Mouse (Mus musculus): ENCODE results near the gene Nfe2l3. TPM values are rescaled to one million over a fixed set of nuclear protein-coding genes. Genes with fewer than 3 reads are reported as not detected.
"Not testable (repeated sequence)": the region's sequence is repeated elsewhere in the genome, so short reads cannot be mapped to it uniquely, and the experiment has no call there.

Nfe2l3 gene
- 1.9 and 2.1 TPM in 2 replicates for polyA plus RNA-seq (2016; fragmentation: Nextera tagmentation; extraction: Ambion mirVana)

GRCm38 (mm10) chr6:51432535-51433397 is at the start of gene Nfe2l3:
Nfe2l3 (plus strand) TSS chr6:51432670.
- Histone ChIP-seq H3K9me3 (no peaks in the 10 kb centered on the region), H3K4me3 (peak within 1 kb of the TSS; percentile 55), H3K4me1 (peaks cover 16% of the 10 kb centered on the region), H3K27ac (no peak within 1 kb of the TSS), H3K9ac (peak within 1 kb of the TSS; percentile 41), H3K36me3 (no peaks in the 10 kb centered on the region), H3K27me3 (peaks cover 46% of the 10 kb centered on the region), H3K4me2 (replicated peaks) (peak within 1 kb of the TSS; percentile 98)
- WGBS: 1% methylated on average over 74 of the region's 74 CpGs
- peak; percentile 71; the same call in 1 of the 2 replicates for ATAC-seq (ENCODE audit: insufficient number of reproducible peaks, insufficient read depth, low FRiP score, low TSS enrichment)

- no peak for ATAC-seq (ENCODE audit: insufficient number of reproducible peaks, insufficient read depth, low FRiP score, low TSS enrichment)
- H3K27me3 ChIP-seq: no peaks in the 10 kb centered on the region; the same call in 1 of the 2 replicates
- H3K4me3 ChIP-seq: 0 out of 2 replicates have a peak overlapping the region, but pooled peaks have one; percentile 13
- no peaks in the 10 kb centered on the region for H3K9me3 ChIP-seq
- WGBS: 11% methylated on average over 26 of the region's 26 CpGs
- H3K27ac ChIP-seq: no peak overlapping the region
- H3K4me2 ChIP-seq (replicated peaks): peak overlapping the region; percentile 45
- no peaks in the 10 kb centered on the region for H3K4me1 ChIP-seq
- no peak overlapping the region for H3K9ac ChIP-seq
- H3K36me3 ChIP-seq: no peaks in the 10 kb centered on the region
These were observed 48.4 kb upstream of the Nfe2l3 start for GRCm38 (mm10) chr6:51383769-51384755.

DNA sequence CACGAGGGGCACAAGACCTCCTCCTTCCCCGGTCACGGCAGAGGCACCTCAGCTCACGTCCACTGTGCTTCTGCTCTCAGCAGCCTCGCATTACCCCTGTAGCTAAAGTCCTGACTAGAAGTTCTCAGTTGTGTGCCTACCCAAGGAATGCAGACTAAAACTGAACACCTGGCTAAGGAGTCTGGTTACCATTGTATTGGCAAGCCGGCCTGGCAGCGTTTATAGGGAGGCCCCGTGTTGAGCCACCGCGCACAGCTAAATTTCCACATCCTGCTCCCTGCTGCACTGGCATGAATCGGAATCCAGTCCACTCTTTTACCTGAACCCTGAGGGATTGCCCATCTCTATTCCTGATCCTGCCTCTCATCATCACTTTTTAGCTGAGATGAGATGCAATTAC is 42.0 kb upstream of the Nfe2l3 start:
- H3K36me3 ChIP-seq: no peaks in the 10 kb centered on the region
- peak overlapping the region; percentile 30; the same call in 1 of the 2 replicates for H3K27ac ChIP-seq
- ATAC-seq (ENCODE audit: insufficient number of reproducible peaks, insufficient read depth, low FRiP score, low TSS enrichment): no peak
- no peak overlapping the region for H3K4me2 ChIP-seq (replicated peaks)
- no peak overlapping the region for H3K4me3 ChIP-seq
- no peaks in the 10 kb centered on the region for H3K9me3 ChIP-seq
- no peaks in the 10 kb centered on the region; the same call in 1 of the 2 replicates for H3K27me3 ChIP-seq
- 24% methylated on average over 11 of the region's 11 CpGs for WGBS
- H3K4me1 ChIP-seq: peaks cover 20% of the 10 kb centered on the region; the same call in 1 of the 2 replicates
- H3K9ac ChIP-seq: no peak overlapping the region

DNA sequence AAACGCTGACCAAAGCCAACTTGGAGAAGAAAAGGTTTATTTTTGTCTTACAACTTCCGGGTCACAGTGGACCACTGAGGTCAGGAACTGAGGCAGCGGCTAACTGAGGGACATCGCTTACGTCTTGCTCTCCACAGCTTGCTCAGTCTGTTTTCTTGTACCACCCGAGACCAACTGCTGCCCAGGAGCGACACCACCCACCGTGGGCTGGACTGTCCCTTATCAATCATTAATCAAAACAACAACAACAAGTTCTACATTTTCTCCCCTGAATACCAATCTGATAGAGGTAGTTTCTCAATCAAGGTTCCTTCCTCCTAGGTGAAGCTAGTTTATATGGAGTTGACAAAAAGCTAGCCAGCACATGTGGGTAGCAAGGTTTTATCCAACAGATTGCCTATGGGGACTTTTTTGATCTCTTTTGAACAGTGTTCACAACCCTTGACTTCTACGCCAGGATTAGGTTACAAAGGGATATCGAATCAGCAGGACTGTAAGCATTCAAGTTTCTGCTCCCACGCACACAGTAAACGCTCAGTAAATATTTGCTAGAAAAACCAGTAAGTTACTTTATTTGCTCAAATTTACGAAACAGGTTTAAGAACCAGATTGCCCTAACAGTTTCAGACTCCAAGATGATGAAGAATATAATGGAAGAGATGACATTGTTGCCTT is 40.5 kb upstream of the Nfe2l3 start:
- Histone ChIP-seq H3K9ac (no peak overlapping the region), H3K4me3 (no peak overlapping the region), H3K9me3 (no peaks in the 10 kb centered on the region), H3K27ac (no peak overlapping the region), H3K4me1 (peaks cover 21% of the 10 kb centered on the region; the same call in 1 of the 2 replicates), H3K27me3 (no peaks in the 10 kb centered on the region; the same call in 1 of the 2 replicates), H3K4me2 (replicated peaks) (no peak overlapping the region), H3K36me3 (no peaks in the 10 kb centered on the region)
- WGBS: 44% methylated on average over 13 of the region's 13 CpGs
- no peak for ATAC-seq (ENCODE audit: insufficient number of reproducible peaks, insufficient read depth, low FRiP score, low TSS enrichment)

DNA sequence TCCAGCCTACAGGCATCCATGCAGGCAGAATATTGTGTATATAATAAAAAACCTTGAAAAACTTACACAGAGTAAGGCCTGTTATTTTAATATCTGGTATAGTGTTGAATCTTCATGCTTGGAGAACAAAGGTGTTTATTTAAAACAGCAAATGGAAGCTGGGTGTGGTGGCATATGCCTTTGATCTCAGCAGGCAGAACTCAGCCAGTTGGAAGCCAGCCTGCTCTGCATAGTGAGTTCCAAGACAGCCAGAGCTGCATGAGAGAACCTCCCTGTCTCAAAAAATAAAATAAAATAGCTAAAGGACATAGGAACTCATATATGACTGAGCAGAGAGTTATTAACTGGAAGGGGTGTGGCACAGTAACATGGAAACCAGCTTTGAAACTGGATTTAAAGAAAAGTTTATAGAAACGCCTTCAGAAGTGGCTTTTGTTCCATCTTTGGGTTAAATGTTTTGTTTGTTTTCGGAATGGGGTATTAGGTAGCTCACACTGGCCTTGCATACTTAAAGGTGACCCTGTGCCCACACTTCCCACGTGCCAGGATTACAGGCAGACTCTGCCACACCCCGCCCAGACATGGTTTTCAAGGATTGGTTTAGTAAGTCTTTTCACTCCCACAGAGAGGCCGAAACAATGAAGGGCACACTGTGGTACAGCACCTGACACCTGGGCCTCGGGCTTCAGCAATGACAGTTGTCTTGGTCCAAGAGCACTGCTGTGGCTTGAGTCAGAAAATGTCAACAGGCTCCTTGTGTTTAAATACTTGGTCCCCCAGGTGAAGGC is 38.9 kb upstream of the Nfe2l3 start:
- ATAC-seq (ENCODE audit: insufficient number of reproducible peaks, insufficient read depth, low FRiP score, low TSS enrichment): no peak
- no peak overlapping the region for H3K4me3 ChIP-seq
- no peak overlapping the region for H3K27ac ChIP-seq
- no peaks in the 10 kb centered on the region for H3K9me3 ChIP-seq
- WGBS: 65% methylated on average over 6 of the region's 6 CpGs
- H3K36me3 ChIP-seq: no peaks in the 10 kb centered on the region
- no peaks in the 10 kb centered on the region; the same call in 1 of the 2 replicates for H3K27me3 ChIP-seq
- H3K4me2 ChIP-seq (replicated peaks): no peak overlapping the region
- H3K4me1 ChIP-seq: peaks cover 21% of the 10 kb centered on the region; the same call in 1 of the 2 replicates
- no peak overlapping the region for H3K9ac ChIP-seq

- not testable (repeated sequence) for H3K36me3 ChIP-seq; ATAC-seq (ENCODE audit: insufficient number of reproducible peaks, insufficient read depth, low FRiP score, low TSS enrichment); H3K9me3 ChIP-seq; H3K4me3 ChIP-seq; H3K27ac ChIP-seq; H3K4me2 ChIP-seq (replicated peaks); H3K9ac ChIP-seq; H3K27me3 ChIP-seq
- H3K4me1 ChIP-seq: peaks cover 27% of the 10 kb centered on the region; the same call in 1 of the 2 replicates
- WGBS: 85% methylated on average over 8 of the region's 8 CpGs
These were observed 38.1 kb upstream of the Nfe2l3 start for GRCm38 (mm10) chr6:51394367-51394766.

- H3K4me3 ChIP-seq; H3K9me3 ChIP-seq; H3K4me2 ChIP-seq (replicated peaks); H3K9ac ChIP-seq; H3K36me3 ChIP-seq; ATAC-seq (ENCODE audit: insufficient number of reproducible peaks, insufficient read depth, low FRiP score, low TSS enrichment); H3K27me3 ChIP-seq; H3K27ac ChIP-seq: not testable (repeated sequence)
- H3K4me1 ChIP-seq: peaks cover 28% of the 10 kb centered on the region; the same call in 1 of the 2 replicates
- 64% methylated on average over 3 of the region's 3 CpGs for WGBS
These were observed 37.5 kb upstream of the Nfe2l3 start for GRCm38 (mm10) chr6:51394963-51395362.

DNA sequence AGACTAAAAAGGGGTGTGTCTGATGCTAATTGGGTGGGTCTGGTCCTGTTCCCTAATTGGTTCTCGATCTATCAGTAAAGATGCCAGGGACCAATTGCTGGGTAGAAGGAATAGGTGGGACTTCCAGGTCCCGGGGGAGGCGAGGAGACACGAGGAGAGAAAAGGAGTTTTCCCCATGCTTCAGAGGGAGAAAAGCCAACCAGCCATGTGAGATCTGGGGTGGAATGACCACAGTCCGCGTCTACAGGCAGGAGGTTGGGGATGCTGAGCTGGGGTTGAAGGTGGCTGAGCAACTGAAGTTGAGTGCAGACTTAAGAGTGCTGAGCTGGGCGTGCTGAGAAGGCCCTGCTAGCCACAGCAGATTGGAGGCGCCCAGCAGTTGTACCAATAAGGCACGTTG is 37.0 kb upstream of the Nfe2l3 start:
- H3K9ac ChIP-seq: no peak overlapping the region
- H3K36me3 ChIP-seq: no peaks in the 10 kb centered on the region
- WGBS: 56% methylated on average over 9 of the region's 9 CpGs
- no peak overlapping the region for H3K27ac ChIP-seq
- no peak for ATAC-seq (ENCODE audit: insufficient number of reproducible peaks, insufficient read depth, low FRiP score, low TSS enrichment)
- H3K9me3 ChIP-seq: no peaks in the 10 kb centered on the region
- H3K4me3 ChIP-seq: no peak overlapping the region
- H3K4me2 ChIP-seq (replicated peaks): no peak overlapping the region
- H3K4me1 ChIP-seq: peaks cover 23% of the 10 kb centered on the region; the same call in 1 of the 2 replicates
- H3K27me3 ChIP-seq: no peaks in the 10 kb centered on the region

GRCm38 (mm10) chr6:51399113-51399518 is 33.4 kb upstream of the Nfe2l3 start:
- H3K4me2 ChIP-seq (replicated peaks): no peak overlapping the region
- no peak overlapping the region for H3K9ac ChIP-seq
- no peaks in the 10 kb centered on the region for H3K36me3 ChIP-seq
- H3K27ac ChIP-seq: no peak overlapping the region
- H3K4me3 ChIP-seq: no peak overlapping the region
- no peaks in the 10 kb centered on the region for H3K27me3 ChIP-seq
- peak; percentile 79; the same call in 1 of the 2 replicates for ATAC-seq (ENCODE audit: insufficient number of reproducible peaks, insufficient read depth, low FRiP score, low TSS enrichment)
- 13% methylated on average over 6 of the region's 6 CpGs for WGBS
- peaks cover 13% of the 10 kb centered on the region; the same call in 1 of the 2 replicates for H3K4me1 ChIP-seq
- H3K9me3 ChIP-seq: no peaks in the 10 kb centered on the region

DNA sequence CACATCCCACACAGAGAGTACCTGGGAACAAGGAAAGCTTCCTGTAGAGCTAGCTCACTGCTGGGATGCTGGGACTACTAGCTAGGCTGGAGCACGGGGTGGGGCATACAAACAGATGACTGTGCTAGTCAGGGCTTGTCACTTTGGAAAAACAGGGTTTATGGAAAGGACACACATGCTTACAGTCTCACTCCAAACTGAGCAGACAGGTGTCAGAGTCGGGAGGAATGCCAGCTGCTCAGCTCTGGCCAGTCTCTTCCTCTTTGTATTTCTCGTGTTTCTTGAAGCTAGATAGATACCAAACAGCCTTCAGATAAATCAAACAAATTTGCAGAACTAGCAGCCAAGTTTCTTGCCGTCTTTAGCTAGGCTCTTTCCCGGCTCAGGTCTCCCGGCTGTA is 31.2 kb upstream of the Nfe2l3 start:
- H3K9me3 ChIP-seq: no peaks in the 10 kb centered on the region
- H3K36me3 ChIP-seq: no peaks in the 10 kb centered on the region
- H3K27ac ChIP-seq: peak overlapping the region; percentile 12; the same call in 1 of the 2 replicates
- H3K4me2 ChIP-seq (replicated peaks): no peak overlapping the region
- no peak overlapping the region for H3K9ac ChIP-seq
- peaks cover 7% of the 10 kb centered on the region; the same call in 1 of the 2 replicates for H3K4me1 ChIP-seq
- no peak overlapping the region for H3K4me3 ChIP-seq
- 48% methylated on average over 6 of the region's 6 CpGs for WGBS
- no peaks in the 10 kb centered on the region for H3K27me3 ChIP-seq
- ATAC-seq (ENCODE audit: insufficient number of reproducible peaks, insufficient read depth, low FRiP score, low TSS enrichment): 0 out of 2 replicates have a peak, but pooled peaks have one; percentile 37

Data from embryonic facial prominence, embryonic 12.5 days (tissue).